Mouse (Mus musculus) CD4-positive, CD25-positive, alpha-beta regulatory T cell, adult 2 months (primary cell): Measurements from ENCODE around the gene D930007J09Rik.

ENCODE experiments used
- DNase-seq: peaks from one replicate; pipeline ENCODE4 v3.0.0-alpha.2; 2012; ENCODE audit warnings: low read depth, low spot score

D930007J09Rik gene

DNA sequence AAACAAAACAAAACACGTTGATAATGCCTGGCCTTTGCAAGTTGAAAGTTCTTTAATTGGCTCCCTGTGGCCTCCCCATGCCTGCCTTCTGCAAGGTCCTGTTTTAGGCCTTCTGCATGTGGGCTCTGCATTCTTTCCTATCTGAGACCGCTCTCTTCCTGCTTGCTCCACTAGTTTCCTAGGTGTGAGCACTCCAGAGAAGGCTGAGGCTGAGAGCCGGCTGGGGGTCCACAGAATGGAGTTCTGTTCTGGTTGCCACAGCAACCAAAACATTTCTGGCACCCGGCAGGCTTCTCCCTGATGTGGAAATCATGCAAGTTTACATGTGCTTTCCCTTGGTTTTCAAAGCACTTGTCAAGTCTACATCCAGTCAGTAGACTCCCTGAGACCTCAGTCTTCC is 43.6 kb downstream of the D930007J09Rik start:
- DNase-seq: no peak
